Mouse (Mus musculus) stomach, embryonic 14.5 days (tissue): Measurements from ENCODE around the gene Metrn. TPM values are rescaled to one million over a fixed set of nuclear protein-coding genes. Genes with fewer than 3 reads are reported as not detected.
A peak's percentile ranks its signal among the peaks of the same experiment; 100 is the strongest.

Experiments
- ATAC-seq: fragments of 200-750 bp; cut with Nextera tagmentation; 2 replicates; pipeline ENCODE4 v1.8.0; 2017; ENCODE audit warnings: low read depth, moderate TSS enrichment; ENCODE audit not compliant: insufficient number of reproducible peaks, insufficient read depth, low FRiP score
- H3K27ac ChIP-seq: fragments of 300-500 bp; sonication (generic); 2 replicates; pipeline ENCODE4 v1.5.1; 2014; ENCODE audit warnings: mild to moderate bottlenecking, low read length, moderate library complexity, mixed read lengths
- H3K27me3 ChIP-seq: fragments of 300-500 bp; sonication (generic); 2 replicates; pipeline ENCODE4 v1.6.1; 2014; ENCODE audit warnings: low read length, control low read depth, mixed read lengths; ENCODE audit not compliant: control insufficient read depth, insufficient read depth
- H3K36me3 ChIP-seq: fragments of 300-500 bp; sonication (generic); 2 replicates; pipeline ENCODE4 v1.6.1; 2014; ENCODE audit warnings: mild to moderate bottlenecking, control low read depth, low read length, moderate library complexity, mixed read lengths; ENCODE audit not compliant: control insufficient read depth, insufficient read depth
- H3K4me1 ChIP-seq: fragments of 300-500 bp; sonication (generic); 2 replicates; pipeline ENCODE4 v1.6.1; 2014; ENCODE audit warnings: low read length, control low read depth, mixed read lengths; ENCODE audit not compliant: control insufficient read depth, insufficient read depth
- H3K4me2 ChIP-seq: fragments of 300-500 bp; sonication (generic); replicated peaks from 2 replicates; pipeline ENCODE4 v1.6.1; 2014; ENCODE audit warnings: low read depth, low read length, control low read depth
- H3K4me3 ChIP-seq: fragments of 300-500 bp; sonication (generic); 2 replicates; pipeline ENCODE4 v1.5.1; 2014; ENCODE audit warnings: low read depth, low read length, control low read depth
- H3K9ac ChIP-seq: fragments of 300-500 bp; sonication (generic); replicated peaks from 2 replicates; pipeline ENCODE4 v1.6.1; 2014; ENCODE audit warnings: low read depth, mild to moderate bottlenecking, control low read depth, low read length, moderate library complexity, mixed read lengths
- H3K9me3 ChIP-seq: fragments of 300-500 bp; sonication (generic); 2 replicates; pipeline ENCODE4 v1.6.1; 2016; ENCODE audit warnings: low read depth, low read length, control low read depth; ENCODE audit not compliant: control insufficient read depth
- WGBS: fragments of 180-500 bp; shearing (Covaris S2); extraction: QIAGEN DNeasy Blood & Tissue Kit; methylation state at CpG from one replicate; pipeline ENCODE4 v1.1.7; 2014; 5-methylcytosine and 5-hydroxymethylcytosine counted together
- polyA plus RNA-seq: library from polyadenylated mRNA; unstranded; fragments of >200 nt; fragmentation: Nextera tagmentation; extraction: Ambion mirVana; gene quantifications from 2 replicates; pipeline ENCODE4 v1.2.1, GENCODE M21; 2014

The Metrn gene
- polyA plus RNA-seq, 1 experiment from 2014 or later: 8.7 TPM

DNA sequence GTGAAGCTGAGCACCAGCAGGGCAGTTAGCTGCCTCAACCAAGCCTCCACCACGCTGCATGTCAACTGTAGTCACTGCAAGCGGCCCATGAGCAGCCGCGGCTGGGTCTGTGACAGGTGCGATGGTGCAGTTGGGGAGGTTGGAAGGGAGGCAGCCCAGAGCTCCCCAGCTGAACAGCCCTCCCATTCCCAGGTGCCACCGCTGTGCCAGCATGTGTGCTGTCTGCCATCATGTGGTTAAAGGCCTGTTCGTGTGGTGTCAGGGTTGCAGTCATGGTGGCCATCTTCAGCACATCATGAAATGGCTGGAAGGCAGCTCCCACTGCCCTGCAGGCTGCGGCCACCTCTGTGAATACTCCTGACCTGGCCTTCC lies 31.3 kb upstream of the Metrn start:
- H3K4me3 ChIP-seq: peak overlapping the region; percentile 59
- no peaks in the 10 kb centered on the region for H3K9me3 ChIP-seq
- H3K27ac ChIP-seq: peak overlapping the region; percentile 88; the same call in 1 of the 2 replicates
- H3K36me3 ChIP-seq: peaks cover 34% of the 10 kb centered on the region
- peak overlapping the region; percentile 91 for H3K4me2 ChIP-seq
- no peaks in the 10 kb centered on the region for H3K27me3 ChIP-seq
- peaks cover 36% of the 10 kb centered on the region for H3K4me1 ChIP-seq
- 80% methylated on average over 8 of the region's 8 CpGs for WGBS
- no peak for ATAC-seq
- no peak overlapping the region for H3K9ac ChIP-seq

DNA sequence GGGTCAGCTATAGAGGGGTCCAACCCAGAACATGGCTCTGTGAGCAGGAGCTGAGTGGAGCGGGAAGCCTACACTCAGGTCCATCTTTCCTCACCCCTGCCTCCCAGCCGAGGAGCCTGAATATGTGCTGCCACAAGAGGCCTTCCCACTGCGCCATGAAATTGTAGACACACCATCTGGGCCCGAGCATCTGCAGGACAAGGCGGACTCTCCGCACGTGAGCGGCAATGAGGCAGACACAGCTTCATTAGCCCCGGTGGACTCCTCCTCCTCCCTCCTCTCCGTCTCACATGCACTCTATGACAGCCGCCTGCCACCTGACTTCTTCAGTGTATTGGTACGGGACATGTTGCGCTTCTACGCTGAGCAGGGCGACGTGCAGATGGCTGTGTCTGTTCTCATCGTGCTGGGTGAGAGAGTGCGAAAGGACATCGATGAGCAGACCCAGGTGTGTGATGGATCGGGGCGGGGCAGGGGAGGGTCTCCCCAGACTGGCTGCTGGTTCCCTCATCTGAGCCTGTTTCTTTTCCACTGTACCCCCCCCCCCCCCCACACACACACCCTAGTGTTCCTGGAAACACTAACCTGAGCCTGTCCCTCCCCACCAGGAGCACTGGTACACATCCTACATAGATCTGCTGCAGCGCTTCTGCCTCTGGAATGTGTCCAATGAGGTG lies 30.7 kb upstream of the Metrn start:
- Histone ChIP-seq H3K36me3 (peaks cover 34% of the 10 kb centered on the region), H3K4me2 (no peak overlapping the region), H3K4me1 (peaks cover 36% of the 10 kb centered on the region), H3K27ac (no peak overlapping the region), H3K9ac (no peak overlapping the region), H3K27me3 (no peaks in the 10 kb centered on the region), H3K4me3 (no peak overlapping the region; the same call in 1 of the 2 replicates), H3K9me3 (no peaks in the 10 kb centered on the region)
- no peak for ATAC-seq
- WGBS: 90% methylated on average over 20 of the region's 22 CpGs

DNA sequence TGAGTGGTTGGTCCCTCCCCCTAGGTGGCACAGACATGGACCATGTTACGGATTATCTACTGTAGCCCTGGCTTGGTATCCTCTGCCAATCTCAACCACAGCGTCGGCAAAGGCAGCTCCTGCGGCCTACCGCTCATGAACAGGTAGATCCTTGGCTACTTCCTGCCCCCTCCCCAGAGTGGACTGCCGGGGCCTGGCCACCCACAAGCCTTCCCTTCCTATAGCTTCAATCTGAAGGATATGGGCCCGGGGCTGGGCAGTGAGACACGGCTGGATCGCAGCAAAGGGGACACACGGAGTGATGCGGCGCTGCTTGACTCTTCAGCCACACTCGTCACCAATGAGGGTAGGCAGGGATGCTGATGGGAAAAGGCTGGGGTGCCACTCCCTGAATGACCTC lies 30.1 kb upstream of the Metrn start:
- Histone ChIP-seq H3K4me3 (no peak overlapping the region), H3K9ac (no peak overlapping the region), H3K36me3 (peaks cover 34% of the 10 kb centered on the region), H3K27me3 (no peaks in the 10 kb centered on the region), H3K27ac (no peak overlapping the region), H3K4me2 (no peak overlapping the region), H3K9me3 (no peaks in the 10 kb centered on the region), H3K4me1 (peaks cover 36% of the 10 kb centered on the region)
- no peak for ATAC-seq
- 94% methylated on average over 13 of the region's 13 CpGs for WGBS

DNA sequence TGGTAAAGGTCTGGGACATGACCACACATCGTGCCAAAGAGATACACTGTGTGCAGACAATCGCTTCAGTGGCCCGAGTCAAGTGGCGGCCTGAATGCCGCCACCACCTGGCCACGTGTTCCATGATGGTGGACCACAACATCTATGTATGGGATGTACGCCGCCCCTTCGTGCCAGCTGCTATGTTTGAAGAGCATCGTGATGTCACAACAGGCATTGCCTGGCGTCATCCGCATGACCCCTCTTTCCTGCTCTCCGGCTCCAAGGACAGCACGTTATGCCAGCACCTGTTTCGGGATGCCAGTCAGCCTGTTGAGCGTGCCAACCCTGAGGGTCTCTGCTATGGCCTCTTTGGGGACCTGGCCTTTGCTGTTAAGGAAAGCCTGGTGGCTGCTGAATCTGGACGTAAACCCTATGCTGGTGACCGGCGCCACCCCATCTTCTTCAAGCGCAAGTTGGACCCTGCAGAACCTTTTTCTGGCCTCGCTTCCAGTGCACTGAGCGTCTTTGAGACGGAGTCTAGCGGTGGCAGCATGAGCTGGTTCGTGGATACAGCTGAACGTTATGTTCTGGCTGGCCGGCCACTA lies 29.1 kb upstream of the Metrn start:
- no peak overlapping the region for H3K9ac ChIP-seq
- peaks cover 29% of the 10 kb centered on the region for H3K36me3 ChIP-seq
- H3K4me2 ChIP-seq: no peak overlapping the region
- H3K4me1 ChIP-seq: peaks cover 29% of the 10 kb centered on the region
- ATAC-seq: no peak
- no peaks in the 10 kb centered on the region for H3K27me3 ChIP-seq
- H3K9me3 ChIP-seq: no peaks in the 10 kb centered on the region
- WGBS: 95% methylated on average over 27 of the region's 27 CpGs
- H3K27ac ChIP-seq: no peak overlapping the region
- no peak overlapping the region for H3K4me3 ChIP-seq

DNA sequence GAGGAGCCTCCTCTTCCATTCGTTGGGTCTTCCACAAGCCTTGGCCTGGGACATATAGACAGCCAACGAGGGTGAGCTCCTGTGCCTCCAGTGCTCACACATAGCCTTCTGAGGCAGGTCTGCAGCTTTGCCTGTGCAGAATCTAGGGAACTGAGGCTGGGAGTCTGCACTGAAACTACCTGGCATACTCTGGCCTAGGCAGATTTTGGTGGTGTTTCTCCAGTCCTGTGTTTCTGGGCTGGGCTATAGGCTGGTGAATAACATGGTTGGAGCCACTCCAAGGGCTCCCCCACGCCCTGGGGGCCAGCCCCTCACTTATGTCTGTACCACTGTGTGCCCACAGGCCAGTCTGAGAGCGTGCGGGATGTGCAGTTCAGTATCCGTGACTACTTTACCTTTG lies 28.4 kb upstream of the Metrn start:
- H3K9me3 ChIP-seq: no peaks in the 10 kb centered on the region
- H3K4me2 ChIP-seq: no peak overlapping the region; the same call in 1 of the 2 replicates
- no peak overlapping the region for H3K27ac ChIP-seq
- WGBS: 87% methylated on average over 6 of the region's 6 CpGs
- no peak overlapping the region for H3K9ac ChIP-seq
- no peak for ATAC-seq
- H3K27me3 ChIP-seq: peaks cover 2% of the 10 kb centered on the region; the same call in 1 of the 2 replicates
- H3K4me1 ChIP-seq: peaks cover 25% of the 10 kb centered on the region
- peaks cover 23% of the 10 kb centered on the region for H3K36me3 ChIP-seq
- H3K4me3 ChIP-seq: no peak overlapping the region

DNA sequence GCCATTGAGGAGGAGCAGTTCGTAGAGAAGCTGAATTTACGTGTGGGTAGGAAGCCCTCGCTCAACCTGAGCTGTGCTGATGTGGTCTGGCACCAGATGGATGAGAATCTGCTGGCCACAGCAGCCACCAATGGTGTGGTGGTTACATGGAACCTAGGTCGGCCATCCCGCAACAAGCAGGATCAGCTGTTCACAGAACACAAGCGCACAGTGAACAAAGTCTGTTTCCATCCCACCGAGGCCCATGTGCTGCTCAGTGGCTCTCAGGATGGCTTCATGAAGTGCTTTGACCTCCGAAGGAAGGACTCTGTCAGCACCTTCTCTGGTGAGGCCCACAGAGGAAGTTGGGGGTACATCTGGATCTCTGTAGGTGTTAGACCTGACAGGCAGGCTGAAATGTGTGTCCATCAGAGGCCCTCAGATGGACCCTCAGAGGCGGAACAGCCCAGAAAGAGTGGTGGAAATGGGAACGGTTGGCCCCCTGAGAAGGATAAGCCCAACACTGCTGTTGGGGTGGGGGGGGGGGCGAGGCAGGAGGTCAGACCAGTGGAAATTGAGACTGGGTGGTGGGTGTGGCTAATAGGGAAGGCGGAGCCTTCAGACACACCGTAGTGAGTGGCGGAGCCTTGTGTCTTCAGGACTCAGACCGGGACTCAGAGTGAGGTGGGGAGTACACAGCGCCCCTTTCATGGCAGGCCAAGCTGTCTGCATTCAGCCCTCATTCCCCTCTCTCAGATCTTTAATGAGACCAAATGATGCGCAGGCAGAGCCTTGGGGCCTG lies 27.6 kb upstream of the Metrn start:
- peak overlapping the region; percentile 87 for H3K4me2 ChIP-seq
- peak overlapping the region; percentile 63; the same call in 1 of the 2 replicates for H3K9ac ChIP-seq

DNA sequence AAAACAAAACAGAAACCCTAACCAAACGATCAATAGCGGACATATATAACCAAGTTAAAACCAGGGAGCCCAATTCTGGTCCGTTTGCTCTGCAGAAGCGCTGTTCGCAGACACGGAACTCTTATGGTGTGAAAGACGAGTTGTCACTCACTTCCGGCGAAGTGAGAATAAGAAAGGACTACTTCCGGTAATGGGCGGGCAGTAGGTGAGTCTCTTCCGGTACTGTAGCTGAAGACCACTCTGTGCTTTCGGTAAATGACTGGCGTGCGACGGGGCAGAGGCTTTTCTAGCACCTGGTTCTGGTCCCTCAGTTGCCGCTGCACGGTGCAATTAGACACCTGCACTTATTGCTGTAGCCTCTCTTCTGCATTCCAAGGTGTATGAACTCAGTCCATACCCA lies 26.5 kb upstream of the Metrn start, which contains the start of gene Wdr24:
Gene Wdr24 (plus strand): TSS at position 176 of the 400 bp plus-strand sequence.
- Histone ChIP-seq H3K27me3 (peaks cover 20% of the 10 kb centered on the region), H3K4me2 (peak within 1 kb of the TSS; percentile 87), H3K4me1 (peaks cover 16% of the 10 kb centered on the region), H3K27ac (no peak within 1 kb of the TSS), H3K36me3 (peaks cover 16% of the 10 kb centered on the region; the same call in 1 of the 2 replicates), H3K9ac (peak within 1 kb of the TSS; percentile 63), H3K9me3 (no peaks in the 10 kb centered on the region), H3K4me3 (peak within 1 kb of the TSS; percentile 61)
- under 1% methylated on average over 18 of the region's 18 CpGs for WGBS
- ATAC-seq: peak; percentile 77; the same call in 1 of the 2 replicates

More for the DNA sequence above, 27.6 kb upstream of the Metrn start:
- H3K36me3 ChIP-seq: peaks cover 16% of the 10 kb centered on the region
- peaks cover 19% of the 10 kb centered on the region for H3K4me1 ChIP-seq
- peak overlapping the region; percentile 61 for H3K4me3 ChIP-seq
- no peak overlapping the region for H3K27ac ChIP-seq
- WGBS: 69% methylated on average over 17 of the region's 17 CpGs
- peaks cover 9% of the 10 kb centered on the region for H3K27me3 ChIP-seq
- no peak for ATAC-seq
- no peaks in the 10 kb centered on the region for H3K9me3 ChIP-seq
